Mouse (Mus musculus) forebrain, embryonic 10.5 days (tissue): Measurements from ENCODE around the gene Thra. TPM values are rescaled to one million over a fixed set of nuclear protein-coding genes. Genes with fewer than 3 reads are reported as not detected.

Experiments
- DNase-seq: peaks from one replicate; pipeline ENCODE4 v3.0.0-alpha.2; 2017; ENCODE audit warnings: low spot score; ENCODE audit errors: extremely low spot score
- H3K27ac ChIP-seq: fragments of 300-500 bp; sonication (generic); 2 replicates; pipeline ENCODE4 v1.5.1; 2016; ENCODE audit warnings: mild to moderate bottlenecking
- H3K27me3 ChIP-seq: fragments of 300-500 bp; sonication (generic); 2 replicates; pipeline ENCODE4 v1.6.1; 2016; ENCODE audit warnings: mild to moderate bottlenecking; ENCODE audit not compliant: poor library complexity, severe bottlenecking
- H3K36me3 ChIP-seq: fragments of 300-500 bp; sonication (generic); replicated peaks from 2 replicates; pipeline ENCODE4 v1.6.1; 2016; ENCODE audit warnings: mild to moderate bottlenecking, moderate library complexity
- H3K4me1 ChIP-seq: fragments of 300-500 bp; sonication (generic); 2 replicates; pipeline ENCODE4 v1.6.1; 2016
- H3K4me3 ChIP-seq: fragments of 300-500 bp; sonication (generic); 2 replicates; pipeline ENCODE4 v1.5.1; 2016; ENCODE audit warnings: mild to moderate bottlenecking, moderate library complexity
- H3K9me3 ChIP-seq: fragments of 300-500 bp; sonication (generic); 2 replicates; pipeline ENCODE4 v1.6.1; 2016; ENCODE audit warnings: mild to moderate bottlenecking, moderate library complexity
- WGBS: fragments of 180-500 bp; shearing (Covaris S2); methylation state at CpG from one replicate; pipeline ENCODE4 v1.1.7; 2016; 5-methylcytosine and 5-hydroxymethylcytosine counted together
- polyA plus RNA-seq: library from polyadenylated mRNA; unstranded; fragments of >200 nt; fragmentation: Nextera tagmentation; extraction: Ambion mirVana; gene quantifications from 2 replicates; pipeline ENCODE4 v1.2.1, GENCODE M21; 2016

Gene Thra
- polyA plus RNA-seq, 1 experiment from 2014 or later = 10.9 TPM

DNA sequence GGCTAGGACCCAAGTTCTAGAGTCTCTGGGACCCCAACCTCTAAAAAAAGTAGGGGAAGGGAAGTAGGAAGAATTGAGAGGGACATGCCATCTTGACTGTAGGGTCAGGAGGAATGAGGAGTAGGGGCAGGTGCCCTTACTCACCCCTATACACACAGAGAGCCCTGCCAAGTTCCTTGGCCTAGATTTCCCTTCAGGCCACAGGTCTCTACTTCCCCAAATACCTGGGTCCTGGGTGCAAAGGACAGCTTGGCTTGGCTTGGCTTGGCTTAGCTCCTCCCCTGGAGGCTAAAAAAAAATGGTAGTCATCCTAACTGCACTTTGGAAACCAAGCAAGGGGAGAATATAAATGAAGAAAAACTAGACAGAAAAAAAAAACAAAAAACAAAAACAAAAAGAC lies 24.3 kb downstream of the Thra start:
- DNase-seq = no peak
- Histone ChIP-seq H3K36me3 (peaks cover 68% of the 10 kb centered on the region), H3K4me1 (peaks cover 51% of the 10 kb centered on the region), H3K27me3 (no peaks in the 10 kb centered on the region), H3K27ac (no peak overlapping the region), H3K4me3 (no peak overlapping the region), H3K9me3 (no peaks in the 10 kb centered on the region)

DNA sequence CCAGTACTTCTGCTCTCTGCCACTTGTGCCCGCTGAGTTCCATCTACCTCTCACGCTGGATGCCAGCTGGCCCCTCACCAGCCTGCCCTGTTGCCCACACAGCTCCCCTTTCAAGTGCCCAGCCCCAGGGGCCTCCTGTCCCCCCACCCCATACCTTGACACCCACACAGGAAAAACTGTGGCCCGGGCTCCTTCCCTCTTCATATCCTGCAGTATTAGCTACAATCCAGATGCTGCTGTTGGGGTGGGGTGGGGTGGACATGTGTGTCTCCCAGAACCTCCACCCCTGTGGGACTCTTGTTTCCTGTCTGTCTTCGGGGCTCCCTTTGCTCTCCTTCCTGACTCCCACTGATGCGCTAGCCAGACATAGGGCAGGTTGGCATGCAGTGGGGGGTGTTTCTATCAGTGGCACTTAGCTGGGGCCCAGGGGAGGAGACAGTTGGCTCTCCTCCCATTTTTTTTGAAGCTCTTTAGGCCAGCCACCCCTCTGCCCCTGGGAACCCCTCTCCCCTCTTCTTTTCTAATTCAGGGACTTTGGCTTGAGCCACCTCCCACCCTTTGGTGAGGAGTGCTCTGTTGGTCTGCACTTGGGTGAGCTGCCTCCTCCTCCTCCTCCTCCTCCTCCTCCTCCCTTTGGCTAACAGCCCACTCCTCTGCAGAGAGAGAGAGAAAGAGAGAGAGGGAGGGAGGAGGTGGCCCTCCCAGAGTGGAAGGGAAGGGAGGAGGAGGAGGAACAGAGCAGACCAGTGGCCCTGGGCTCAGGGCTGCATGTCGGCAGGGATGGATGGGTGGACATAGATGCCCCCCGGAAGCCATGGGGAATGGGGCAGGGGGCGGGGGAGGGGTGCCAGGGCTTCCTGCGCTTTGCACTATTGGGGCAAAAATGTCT lies 25.2 kb downstream of the Thra start:
- Histone ChIP-seq H3K9me3 (no peaks in the 10 kb centered on the region), H3K36me3 (peaks cover 74% of the 10 kb centered on the region), H3K27ac (peak overlapping the region; percentile 57), H3K4me1 (peaks cover 51% of the 10 kb centered on the region), H3K4me3 (no peak overlapping the region), H3K27me3 (no peaks in the 10 kb centered on the region)
- DNase-seq = no peak
- WGBS = 60% methylated on average over 9 of the region's 9 CpGs

DNA sequence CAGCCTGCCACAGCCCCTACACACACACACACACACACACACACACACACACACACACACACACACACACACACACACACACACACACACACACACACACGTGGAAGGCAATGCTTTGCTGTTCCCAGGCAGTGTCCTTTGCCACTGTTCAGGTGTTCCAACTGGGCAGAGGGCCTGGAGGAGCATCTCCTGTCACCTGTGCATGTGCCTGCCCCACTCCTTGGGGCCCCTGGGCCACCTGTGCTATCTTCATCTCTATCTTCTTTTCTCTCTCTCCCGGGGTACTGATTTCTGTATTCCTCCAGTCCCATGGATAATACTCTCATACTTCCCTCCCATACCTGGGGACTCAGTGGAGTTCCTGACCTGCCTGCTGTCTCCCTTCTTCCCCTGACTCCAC lies 25.9 kb downstream of the Thra start:
- WGBS = 53% methylated on average over 2 of the region's 2 CpGs
- no peaks in the 10 kb centered on the region for H3K27me3 ChIP-seq
- peaks cover 75% of the 10 kb centered on the region for H3K36me3 ChIP-seq
- H3K4me3 ChIP-seq = peak overlapping the region; percentile 42; the same call in 1 of the 2 replicates
- peak overlapping the region; percentile 80 for H3K27ac ChIP-seq
- no peak for DNase-seq
- no peaks in the 10 kb centered on the region for H3K9me3 ChIP-seq
- H3K4me1 ChIP-seq = peaks cover 51% of the 10 kb centered on the region

DNA sequence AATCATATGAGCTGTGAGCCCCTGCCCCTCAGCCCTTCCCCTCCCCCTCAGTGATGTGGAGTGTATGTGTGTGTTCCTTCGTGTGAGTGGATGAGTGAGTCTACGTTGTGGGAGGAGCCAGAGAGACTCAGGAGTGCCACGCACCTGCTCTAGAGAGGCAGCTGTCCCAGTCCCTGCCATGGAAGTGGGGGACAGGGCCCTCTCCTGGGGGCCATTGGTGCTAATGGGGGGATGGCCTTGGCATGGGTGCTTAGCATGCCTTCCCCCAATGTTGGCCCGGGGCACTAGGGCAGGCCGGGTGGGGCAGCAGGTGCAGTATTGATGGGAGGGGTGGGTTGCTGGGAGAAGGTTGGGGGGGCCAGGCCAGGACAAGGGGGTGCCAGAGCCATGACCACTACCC lies 26.4 kb downstream of the Thra start:
- Histone ChIP-seq H3K36me3 (peaks cover 75% of the 10 kb centered on the region), H3K27ac (peak overlapping the region; percentile 80), H3K9me3 (no peaks in the 10 kb centered on the region), H3K4me3 (peak overlapping the region; percentile 42), H3K27me3 (no peaks in the 10 kb centered on the region), H3K4me1 (peaks cover 51% of the 10 kb centered on the region)
- no peak for DNase-seq
- WGBS = 63% methylated on average over 5 of the region's 5 CpGs

DNA sequence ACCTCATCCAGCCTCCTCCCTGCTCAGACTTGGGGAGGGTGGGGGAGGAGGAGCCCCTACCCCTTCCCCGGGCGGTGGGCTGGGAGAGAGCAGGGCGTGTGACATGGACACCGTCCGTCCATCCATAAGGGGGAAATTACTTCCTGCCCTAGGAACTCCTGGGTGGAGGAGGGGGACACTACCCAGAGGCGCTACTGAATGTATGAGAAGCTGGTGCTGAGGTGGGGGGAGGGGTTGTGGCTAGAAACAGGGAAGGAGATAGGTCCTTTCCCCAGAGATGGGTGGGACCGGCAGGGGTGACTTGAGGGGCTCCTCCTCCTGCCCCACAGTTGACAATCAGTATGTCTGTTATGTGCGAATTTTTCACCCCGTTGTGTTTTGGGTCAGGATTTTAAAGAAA lies 26.8 kb downstream of the Thra start:
- H3K27me3 ChIP-seq = no peaks in the 10 kb centered on the region
- WGBS = 14% methylated on average over 9 of the region's 9 CpGs
- peaks cover 52% of the 10 kb centered on the region for H3K4me1 ChIP-seq
- peak overlapping the region; percentile 80 for H3K27ac ChIP-seq
- DNase-seq = no peak
- no peaks in the 10 kb centered on the region for H3K9me3 ChIP-seq
- H3K4me3 ChIP-seq = peak overlapping the region; percentile 42
- H3K36me3 ChIP-seq = peaks cover 72% of the 10 kb centered on the region

DNA sequence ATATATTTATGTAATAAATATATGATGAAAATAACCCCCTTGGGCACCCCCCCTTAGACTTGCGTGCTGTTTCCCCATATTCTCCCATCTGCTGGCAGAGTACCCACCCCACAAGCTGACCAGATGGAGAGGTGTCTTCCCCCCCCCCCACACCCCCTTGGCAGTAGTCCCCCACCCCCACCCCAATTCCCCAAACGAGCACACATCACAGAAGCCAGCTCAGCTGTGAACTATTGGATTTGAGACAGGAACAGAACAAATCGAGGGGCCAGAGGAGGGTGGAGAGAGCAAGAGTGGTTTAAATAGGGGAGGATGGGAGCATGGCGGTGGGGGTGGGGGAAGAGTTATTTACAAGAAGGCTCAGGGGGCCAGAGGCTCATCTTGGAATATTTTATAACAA lies 27.3 kb downstream of the Thra start:
- DNase-seq = no peak
- peaks cover 70% of the 10 kb centered on the region for H3K36me3 ChIP-seq
- H3K27ac ChIP-seq = peak overlapping the region; percentile 80
- peaks cover 54% of the 10 kb centered on the region for H3K4me1 ChIP-seq
- H3K4me3 ChIP-seq = peak overlapping the region; percentile 42
- no peaks in the 10 kb centered on the region for H3K9me3 ChIP-seq
- no peaks in the 10 kb centered on the region for H3K27me3 ChIP-seq
- 30% methylated on average over 4 of the region's 4 CpGs for WGBS

DNA sequence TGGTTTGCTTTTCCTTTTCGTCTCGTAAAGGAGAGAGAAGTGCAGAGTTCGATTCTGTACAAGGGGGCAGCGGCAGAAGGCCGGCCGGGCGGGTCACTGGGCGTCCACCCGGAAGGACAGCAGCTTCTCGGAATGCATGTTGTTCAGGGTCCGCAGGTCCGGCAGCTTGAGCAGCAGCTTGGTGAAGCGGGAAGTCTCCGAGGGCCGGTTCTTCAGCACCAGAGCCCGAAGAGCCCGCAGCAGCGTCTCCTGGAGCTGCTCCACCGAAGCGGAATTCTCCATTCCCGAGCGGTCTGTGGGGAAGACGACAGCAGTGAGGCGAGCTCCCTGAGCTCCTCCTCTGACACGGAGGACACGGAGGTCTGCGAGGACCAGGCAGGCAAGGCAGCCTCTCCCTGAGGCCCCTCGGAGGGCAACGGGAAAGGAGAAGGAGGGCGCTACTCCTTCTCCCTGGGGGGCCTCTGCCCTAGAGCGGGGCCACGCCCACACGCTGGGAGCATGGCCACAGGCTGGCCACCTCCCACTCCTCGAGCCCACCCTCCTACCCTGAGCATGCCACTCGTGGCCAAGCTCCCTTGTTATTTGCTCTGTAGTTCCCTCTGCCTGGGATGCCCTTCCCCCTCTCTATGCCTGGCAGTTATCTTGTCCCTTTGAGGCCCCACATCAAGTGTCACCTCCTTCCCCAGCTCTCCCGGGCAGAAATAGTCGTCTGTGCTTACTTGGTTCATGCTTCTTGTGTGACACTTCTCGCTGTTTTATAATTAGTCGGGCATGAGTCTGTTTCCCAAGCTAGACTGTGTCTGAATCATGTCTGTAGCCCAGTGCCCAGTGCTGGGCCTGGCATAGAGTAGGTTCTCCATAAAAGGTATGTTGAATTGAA lies 27.9 kb downstream of the Thra start:
- H3K4me1 ChIP-seq = peaks cover 56% of the 10 kb centered on the region
- no peaks in the 10 kb centered on the region for H3K9me3 ChIP-seq
- peaks cover 64% of the 10 kb centered on the region for H3K36me3 ChIP-seq
- peak overlapping the region; percentile 80 for H3K27ac ChIP-seq
- peak overlapping the region; percentile 42 for H3K4me3 ChIP-seq
- no peak for DNase-seq
- H3K27me3 ChIP-seq = no peaks in the 10 kb centered on the region
- 35% methylated on average over 39 of the region's 39 CpGs for WGBS

DNA sequence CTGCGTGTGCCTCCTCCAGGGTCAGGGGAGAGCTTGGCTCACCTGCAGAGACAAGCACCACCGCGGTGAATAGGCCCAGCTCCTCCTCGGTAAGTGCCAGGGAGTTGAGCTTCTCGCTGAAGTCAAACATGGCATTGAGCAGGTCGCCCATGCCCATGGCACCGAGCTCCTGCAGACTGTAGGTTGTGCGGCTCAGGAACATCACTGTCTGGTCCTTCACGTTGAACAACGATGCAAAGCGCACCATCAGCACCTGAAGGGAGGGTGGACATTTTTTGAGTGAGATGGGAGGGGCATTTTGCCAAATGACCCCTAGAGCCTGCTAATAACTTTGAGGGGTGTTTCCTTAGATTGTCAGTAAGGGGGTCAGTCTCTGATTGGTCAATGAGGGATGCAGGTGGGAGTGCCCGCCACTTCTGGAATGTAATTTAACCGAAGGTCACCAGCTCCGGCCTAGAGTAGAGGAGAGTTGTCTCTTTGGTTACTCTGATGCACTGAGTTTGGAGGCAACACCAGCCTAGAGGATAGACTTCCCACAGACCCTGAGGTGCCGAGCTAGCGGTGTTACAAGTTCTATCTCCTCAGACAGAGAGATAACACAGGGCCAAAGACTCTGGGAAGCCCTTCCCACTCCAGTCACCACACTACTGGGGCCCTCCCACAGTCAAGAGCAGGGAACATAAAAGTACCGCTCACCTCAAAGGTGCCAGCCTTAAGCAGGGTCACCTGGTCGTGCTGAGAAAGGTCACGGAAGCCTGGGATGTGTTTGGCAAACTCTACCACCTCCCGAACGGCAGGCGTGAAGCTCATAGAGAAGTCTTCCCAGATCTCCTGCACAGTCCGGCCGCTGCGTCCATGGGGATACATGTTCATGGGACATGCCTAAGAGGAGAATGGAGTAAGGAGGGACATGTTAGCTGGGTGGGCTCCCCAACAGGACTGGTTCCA lies 28.8 kb downstream of the Thra start:
- 90% methylated on average over 25 of the region's 25 CpGs for WGBS
- Histone ChIP-seq H3K9me3 (no peaks in the 10 kb centered on the region), H3K4me3 (0 out of 2 replicates have a peak overlapping the region, but pooled peaks have one; percentile 42), H3K27ac (peak overlapping the region; percentile 80), H3K36me3 (peaks cover 55% of the 10 kb centered on the region), H3K27me3 (0 out of 2 replicates have a peak, but pooled peaks cover under 1% of the 10 kb centered on the region), H3K4me1 (peaks cover 65% of the 10 kb centered on the region)
- DNase-seq = no peak

DNA sequence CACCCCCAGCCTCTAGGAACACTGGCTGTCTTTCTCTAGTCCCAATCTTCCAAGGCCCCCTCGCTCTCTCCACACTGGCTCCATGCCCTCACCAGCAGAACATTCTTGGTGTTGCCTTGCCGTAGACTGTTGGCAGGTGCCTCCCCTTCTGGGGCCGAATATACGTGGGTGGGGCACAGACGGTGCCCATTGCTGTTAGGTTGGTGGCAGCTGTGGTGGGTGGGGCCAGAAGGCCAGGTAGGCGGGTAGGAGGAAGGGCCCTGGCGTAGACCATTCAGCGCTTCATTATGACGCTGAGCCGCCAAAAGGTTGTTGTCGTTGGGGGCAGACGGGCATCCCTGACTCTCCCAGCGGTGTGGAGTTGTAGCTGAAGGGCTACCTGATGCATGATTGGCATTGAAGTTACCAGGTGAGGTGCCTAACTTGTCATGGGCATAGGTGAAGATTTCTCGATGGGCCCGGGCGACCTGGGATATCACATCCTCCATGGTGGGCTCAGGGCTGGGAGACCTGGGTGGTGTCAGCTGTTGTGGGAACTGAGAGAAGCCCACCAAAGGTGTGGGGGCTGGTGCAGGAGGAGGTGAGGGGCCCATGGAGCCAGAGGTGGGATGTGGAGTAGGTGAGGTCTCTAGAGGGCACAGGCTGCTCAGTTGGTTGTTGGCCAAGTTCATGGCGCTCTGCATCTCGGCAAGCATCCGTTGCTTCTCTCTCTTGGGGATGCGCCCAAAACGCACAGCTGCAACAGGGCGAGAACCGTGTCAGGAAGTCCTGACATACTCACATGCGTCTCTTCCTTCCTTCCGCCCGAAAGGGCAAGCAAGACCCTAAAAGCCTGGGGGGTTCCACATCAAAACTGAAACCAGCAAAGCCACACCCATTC lies 29.9 kb downstream of the Thra start:
- 0 out of 2 replicates have a peak, but pooled peaks cover 3% of the 10 kb centered on the region for H3K27me3 ChIP-seq
- H3K36me3 ChIP-seq = peaks cover 44% of the 10 kb centered on the region
- no peak overlapping the region for H3K27ac ChIP-seq
- peaks cover 69% of the 10 kb centered on the region for H3K4me1 ChIP-seq
- H3K4me3 ChIP-seq = no peak overlapping the region
- WGBS = 94% methylated on average over 26 of the region's 26 CpGs
- no peaks in the 10 kb centered on the region for H3K9me3 ChIP-seq
- DNase-seq = no peak

DNA sequence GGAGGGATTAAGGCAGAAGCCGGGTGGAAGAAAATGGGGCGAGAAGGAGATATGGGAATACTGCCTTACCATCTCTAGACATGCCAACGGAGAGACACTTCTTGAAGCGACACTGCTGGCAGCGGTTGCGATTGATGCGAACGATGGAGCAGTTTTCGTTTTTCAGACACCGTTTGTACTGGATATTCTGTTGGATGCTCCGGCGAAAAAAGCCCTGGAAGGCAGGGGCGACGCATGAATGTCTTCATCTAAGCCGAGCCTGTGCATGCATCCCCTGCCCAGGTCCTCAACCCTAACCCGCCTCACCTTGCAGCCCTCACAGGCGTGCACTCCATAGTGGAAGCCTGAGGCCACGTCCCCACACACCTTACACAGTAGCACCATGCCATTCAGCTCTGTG lies 30.7 kb downstream of the Thra start:
- Histone ChIP-seq H3K4me1 (peaks cover 69% of the 10 kb centered on the region), H3K4me3 (no peak overlapping the region), H3K36me3 (peaks cover 36% of the 10 kb centered on the region), H3K27me3 (0 out of 2 replicates have a peak, but pooled peaks cover 3% of the 10 kb centered on the region), H3K27ac (no peak overlapping the region), H3K9me3 (no peaks in the 10 kb centered on the region)
- 93% methylated on average over 18 of the region's 18 CpGs for WGBS
- DNase-seq = no peak

DNA sequence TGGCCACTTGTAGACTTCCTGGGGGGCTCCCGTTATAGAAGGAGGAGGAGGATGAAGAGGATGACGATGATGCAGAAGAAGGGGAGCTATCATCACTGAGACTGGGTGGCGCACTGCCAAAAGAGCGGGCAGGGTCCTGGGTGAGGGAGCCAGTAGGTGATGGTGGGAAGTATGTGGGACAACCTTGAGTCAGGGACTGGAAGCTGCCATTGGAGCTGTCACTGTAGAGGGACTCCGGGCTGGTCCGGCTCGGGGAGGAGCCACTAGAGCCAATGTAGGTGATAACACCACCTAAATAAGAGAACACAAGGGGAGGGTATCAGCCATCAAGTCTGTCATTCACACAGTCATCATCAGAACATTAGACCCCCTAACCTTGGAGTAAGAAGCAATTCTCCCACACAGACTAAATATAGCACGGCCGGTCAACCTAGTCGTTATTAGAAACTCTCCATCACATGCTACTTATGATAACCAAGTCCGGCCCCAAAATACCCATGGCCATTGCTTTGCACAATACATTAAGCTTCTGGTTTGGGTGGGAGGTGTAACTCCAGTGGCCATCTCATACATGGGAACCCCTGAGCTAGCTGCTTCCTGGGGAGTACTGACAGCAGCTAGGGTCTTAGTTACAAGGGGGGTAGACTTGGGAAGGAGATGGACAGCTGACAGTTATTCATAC lies 31.5 kb downstream of the Thra start:
- 0 out of 2 replicates have a peak, but pooled peaks cover 3% of the 10 kb centered on the region for H3K27me3 ChIP-seq
- H3K4me3 ChIP-seq = no peak overlapping the region
- peaks cover 69% of the 10 kb centered on the region for H3K4me1 ChIP-seq
- WGBS = 97% methylated on average over 11 of the region's 11 CpGs
- no peak overlapping the region for H3K27ac ChIP-seq
- DNase-seq = no peak
- peaks cover 35% of the 10 kb centered on the region for H3K36me3 ChIP-seq
- no peaks in the 10 kb centered on the region for H3K9me3 ChIP-seq
